Mouse (Mus musculus) megakaryocyte-erythroid progenitor cell, adult 5-6 weeks (primary cell): ENCODE measurements around the gene Actb. TPM values are rescaled to one million over a fixed set of nuclear protein-coding genes. Genes with fewer than 3 reads are reported as not detected.

Experiments
- ATAC-seq: replicated peaks from 2 replicates; pipeline ENCODE4 v1.8.0; 2016; ENCODE audit warnings: mild to moderate bottlenecking, inconsistent platforms; ENCODE audit not compliant: severe bottlenecking, poor library complexity, low FRiP score, low TSS enrichment
- total RNA-seq, 2 experiments: library from RNA; stranded (forward) in 1 of 2; stranded (reverse) in 1 of 2; fragments of 200-1000, 215-1000 nt in 1 of 2; fragments of >200 nt in 1 of 2; fragmentation: Nextera tagmentation in 1 of 2; gene quantifications; 2 replicates each; pipeline ENCODE4 v1.2.3; 2014 to 2017

Actb gene
- 1,959 and 3,523 TPM in 2 replicates for total RNA-seq (2014; fragmentation: Nextera tagmentation)
- total RNA-seq (2017) = 1,717 and 2,932 TPM in 2 replicates

- ATAC-seq = peak; percentile 72
Observed at GRCm38 (mm10) chr5:142906532-142907047, at the start of gene Actb. Gene Actb, minus strand, starts transcription at chr5:142906754.

DNA sequence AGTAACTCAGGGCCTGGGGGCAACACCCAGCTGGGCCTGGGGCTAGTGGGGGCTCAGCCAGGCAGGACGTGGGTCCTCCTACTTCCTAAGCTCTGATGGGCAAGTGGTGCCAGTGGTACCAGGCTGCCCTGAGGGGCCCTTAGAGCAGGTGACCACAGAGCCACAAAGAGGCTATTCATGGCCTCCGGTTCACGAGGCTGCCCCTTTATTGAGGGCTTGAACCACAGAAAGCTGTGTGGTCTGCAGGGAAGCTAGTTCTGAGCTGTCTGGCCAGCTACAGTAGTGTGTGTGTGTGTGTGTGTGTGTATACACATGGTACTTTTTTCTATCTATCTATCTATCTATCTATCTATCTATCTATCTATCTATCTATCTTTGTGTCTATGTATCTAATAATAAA lies 47.1 kb upstream of the Actb start:
- no peak for ATAC-seq

- no peak for ATAC-seq
Observed at GRCm38 (mm10) chr5:142950405-142950804, 43.9 kb upstream of the Actb start.

- no peak for ATAC-seq
Observed at GRCm38 (mm10) chr5:142949580-142949979, 43.0 kb upstream of the Actb start.

DNA sequence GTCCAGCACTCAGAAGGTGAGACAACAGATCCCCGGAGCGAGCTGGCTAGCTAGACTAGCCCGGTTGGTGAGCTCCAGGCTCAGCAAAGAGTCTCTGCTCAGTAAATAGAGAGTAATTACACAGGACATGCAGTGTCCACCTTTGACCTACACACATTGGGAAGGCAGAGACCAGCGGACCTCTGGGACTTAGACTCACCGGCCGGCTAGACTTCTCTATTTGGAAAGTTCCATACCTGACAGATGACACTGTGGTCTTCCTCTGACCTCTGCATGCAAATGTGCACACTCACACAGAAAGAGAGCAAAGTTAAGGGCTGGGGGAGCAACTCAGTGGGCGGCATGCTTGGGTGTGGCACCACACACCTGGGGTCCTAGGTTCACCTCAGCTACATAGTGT lies 40.9 kb upstream of the Actb start:
- ATAC-seq = no peak

DNA sequence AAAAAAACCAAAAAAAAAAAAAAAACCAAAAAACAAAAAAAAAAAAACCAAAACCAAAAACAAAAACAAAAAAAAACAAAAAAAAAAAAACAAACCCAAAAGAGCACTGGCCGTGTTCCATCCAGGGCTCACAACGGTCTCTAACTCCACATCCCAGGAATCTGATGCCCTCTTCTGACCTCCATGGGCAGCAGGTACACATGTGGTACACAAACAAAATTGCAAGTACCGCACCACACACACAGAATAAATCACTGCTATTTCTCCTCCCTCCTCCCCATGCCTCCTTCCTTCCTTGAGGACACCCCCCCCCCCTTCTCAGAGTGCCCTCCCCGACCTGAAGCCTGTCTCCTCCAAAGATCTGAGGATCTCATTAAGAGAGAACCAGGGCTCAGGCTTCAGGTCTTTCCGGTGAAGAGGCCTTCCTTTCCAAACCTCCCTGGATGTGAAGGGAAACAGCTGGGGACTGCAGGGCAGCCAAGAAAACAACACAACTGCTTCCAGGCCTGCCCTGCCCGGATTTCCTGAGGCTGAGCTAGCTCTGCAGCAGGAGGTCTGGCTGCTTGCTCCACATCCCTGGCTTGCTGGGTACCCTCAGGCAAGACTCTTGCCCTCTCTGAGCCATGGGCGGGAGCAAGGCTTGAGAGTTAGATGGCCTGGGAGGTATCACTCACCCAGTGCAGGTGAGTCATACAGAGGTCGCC lies 38.6 kb upstream of the Actb start:
- ATAC-seq = 0 out of 2 replicates have a peak, but pooled peaks have one; percentile 24

GRCm38 (mm10) chr5:142940393-142940792 lies 33.8 kb upstream of the Actb start:
- ATAC-seq = no peak

- peak; percentile 75 for ATAC-seq
Observed at GRCm38 (mm10) chr5:142937956-142938727, 31.6 kb upstream of the Actb start.

DNA sequence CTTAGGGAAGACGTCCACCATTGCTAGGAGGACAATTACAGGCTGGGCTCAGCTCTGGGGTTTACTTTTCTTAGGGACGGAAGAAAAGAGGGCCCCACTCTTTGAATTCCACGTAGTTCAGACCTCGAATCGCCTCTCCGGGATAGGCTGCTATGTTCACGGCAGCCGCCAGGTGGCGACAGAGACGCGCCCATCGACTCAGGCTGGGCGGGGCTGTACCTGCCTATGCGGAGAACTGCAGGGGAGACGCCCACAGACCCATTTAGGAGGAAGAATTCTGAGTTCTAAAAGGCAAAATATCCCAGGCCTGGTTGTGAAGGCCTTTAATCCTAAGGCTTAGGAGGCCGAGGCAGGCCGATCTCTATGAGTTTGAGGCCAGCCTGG lies 29.8 kb upstream of the Actb start:
- ATAC-seq = peak; percentile 53

GRCm38 (mm10) chr5:142935642-142936335 lies 29.2 kb upstream of the Actb start:
- peak; percentile 36; the same call in 1 of the 2 replicates for ATAC-seq

DNA sequence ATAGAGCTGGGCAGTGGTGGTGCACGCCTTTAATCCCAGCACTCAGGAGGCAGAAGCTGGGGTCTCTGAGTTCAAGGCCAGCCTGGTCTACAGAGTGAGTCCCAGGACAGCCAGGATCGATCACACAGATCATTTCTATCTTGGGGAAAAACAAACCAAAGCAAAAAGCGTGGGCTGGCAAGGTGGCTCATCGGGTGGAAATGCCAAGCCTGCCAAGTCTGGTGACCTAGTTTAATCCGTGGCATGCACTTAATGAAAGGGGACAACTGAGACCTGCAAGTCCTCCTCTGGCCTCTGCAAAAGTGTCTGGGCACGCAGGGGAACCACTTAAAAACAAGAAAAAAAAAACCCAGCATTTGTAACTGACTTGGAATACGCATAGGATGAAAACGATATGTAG lies 26.2 kb upstream of the Actb start:
- ATAC-seq = no peak

DNA sequence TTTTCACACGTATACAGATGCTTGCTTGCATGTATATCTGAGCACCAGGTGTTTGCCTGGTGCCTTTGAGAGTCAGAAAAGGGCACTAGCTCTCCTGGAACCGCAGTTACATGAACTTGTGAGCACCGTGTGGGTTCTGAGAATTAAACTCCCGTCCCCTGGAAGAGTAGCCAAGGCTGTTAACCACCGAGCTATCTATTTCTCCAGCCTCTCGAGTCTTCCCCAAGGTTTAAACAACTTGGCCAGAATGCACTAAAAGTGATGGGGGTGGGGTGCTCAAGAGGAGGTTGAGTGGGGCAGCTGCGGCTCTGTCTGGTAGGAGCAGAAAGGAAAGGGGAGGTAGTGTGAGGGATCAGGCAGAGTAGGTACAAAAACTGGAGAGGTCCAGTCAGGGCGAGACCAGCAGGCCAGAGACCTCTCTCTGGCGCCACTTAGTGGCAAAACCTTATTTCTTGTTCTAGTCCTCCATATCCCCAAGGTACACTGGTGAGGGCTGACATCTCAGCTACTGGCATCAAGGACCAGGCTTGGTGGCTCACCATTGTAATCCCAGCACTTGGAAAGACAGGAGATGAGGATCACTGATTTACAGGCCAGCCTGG lies 25.6 kb upstream of the Actb start:
- ATAC-seq = peak; percentile 70

- no peak for ATAC-seq
Observed at GRCm38 (mm10) chr5:142931241-142931745, 24.7 kb upstream of the Actb start.

DNA sequence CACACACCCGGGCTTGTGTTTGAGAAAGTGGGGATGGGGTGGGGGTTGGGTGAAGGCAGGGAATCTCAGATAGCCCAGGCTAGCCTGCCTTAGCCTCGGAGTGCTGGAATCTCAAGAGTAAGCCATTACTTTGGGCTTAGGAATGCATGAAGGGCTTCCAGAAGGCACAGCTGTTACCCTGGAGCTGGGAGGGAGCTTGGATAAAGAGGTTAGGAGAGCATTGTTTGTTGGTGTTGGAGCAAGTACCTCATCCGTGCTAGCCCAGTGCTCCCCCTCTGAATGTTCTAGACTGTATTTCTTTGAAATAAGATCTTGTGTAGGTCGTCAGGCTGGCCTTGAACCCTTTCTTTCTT lies 22.8 kb upstream of the Actb start:
- ATAC-seq = no peak

- peak; percentile 23 for ATAC-seq
Observed at GRCm38 (mm10) chr5:142928749-142929399, 22.3 kb upstream of the Actb start.

- ATAC-seq = no peak
Observed at GRCm38 (mm10) chr5:142927341-142927930, 20.9 kb upstream of the Actb start.

GRCm38 (mm10) chr5:142926940-142927228 lies 20.3 kb upstream of the Actb start:
- ATAC-seq = no peak

DNA sequence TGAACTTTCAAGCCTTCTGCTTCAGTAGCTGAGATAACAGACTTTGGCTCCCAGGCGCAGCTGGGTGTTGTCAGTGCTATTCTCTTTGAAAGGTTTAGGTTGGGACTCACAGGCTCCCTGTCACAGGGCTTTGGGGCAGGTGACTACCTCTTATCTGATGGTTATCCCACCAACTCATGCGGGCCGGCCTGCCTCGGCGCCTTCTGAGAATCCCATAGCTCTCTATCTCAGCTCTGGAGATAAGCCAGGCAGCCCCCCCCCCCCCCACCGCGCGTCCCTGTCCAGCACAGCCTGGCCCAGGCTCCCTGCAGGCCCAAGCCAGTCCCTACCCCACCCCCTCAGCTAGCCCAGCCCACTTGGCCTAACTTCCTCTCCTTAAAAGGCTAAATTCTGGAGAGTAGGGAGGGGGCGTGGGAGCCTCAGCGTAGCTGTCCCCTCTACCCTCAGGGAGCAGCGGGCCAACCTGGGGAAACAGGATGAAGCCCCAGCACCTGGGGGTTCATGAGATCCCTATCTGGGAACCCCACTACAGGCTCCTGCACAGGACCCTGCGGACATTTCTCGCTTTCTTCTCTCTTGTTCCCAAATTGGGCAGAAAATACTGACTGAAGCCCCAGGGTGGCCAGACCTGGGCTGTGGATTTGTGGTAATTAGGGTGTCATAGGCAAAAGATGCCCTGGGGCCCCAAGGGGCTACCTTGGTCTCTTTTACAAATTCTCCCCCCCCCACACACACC lies 19.8 kb upstream of the Actb start:
- peak; percentile 54 for ATAC-seq
